Mouse (Mus musculus) retina, embryonic 14.5 days (tissue): ENCODE data around the gene Aph1c.
"Not testable (repeated sequence)": the region's sequence is repeated elsewhere in the genome, so short reads cannot be mapped to it uniquely, and the experiment has no call there.

Source experiments
- DNase-seq: peaks from one replicate; pipeline ENCODE4 v3.0.0-alpha.2; 2015; ENCODE audit warnings: low spot score

Gene Aph1c

GRCm38 (mm10) chr9:66834318-66835096 lies at the start of gene Aph1c:
TSS of gene Aph1c (minus strand) at chr9:66834726.
- peak; percentile 99 for DNase-seq

- no peak for DNase-seq
Observed at GRCm38 (mm10) chr9:66883500-66883899, 49.0 kb upstream of the Aph1c start.

- no peak for DNase-seq
Observed at GRCm38 (mm10) chr9:66882406-66882821, 47.9 kb upstream of the Aph1c start.

GRCm38 (mm10) chr9:66881858-66882257 lies 47.3 kb upstream of the Aph1c start:
- DNase-seq = no peak

- DNase-seq = no peak
Observed at GRCm38 (mm10) chr9:66880752-66881151, 46.2 kb upstream of the Aph1c start.

GRCm38 (mm10) chr9:66879486-66879885 lies 45.0 kb upstream of the Aph1c start:
- DNase-seq = no peak

- DNase-seq = no peak
Observed at GRCm38 (mm10) chr9:66878899-66879298, 44.4 kb upstream of the Aph1c start.

GRCm38 (mm10) chr9:66876577-66876976 lies 42.1 kb upstream of the Aph1c start:
- DNase-seq = no peak

- DNase-seq = no peak
Observed at GRCm38 (mm10) chr9:66874297-66874696, 39.8 kb upstream of the Aph1c start.

- no peak for DNase-seq
Observed at GRCm38 (mm10) chr9:66873531-66873930, 39.0 kb upstream of the Aph1c start.

GRCm38 (mm10) chr9:66873009-66873408 lies 38.5 kb upstream of the Aph1c start:
- DNase-seq = not testable (repeated sequence)

GRCm38 (mm10) chr9:66872015-66872727 lies 37.6 kb upstream of the Aph1c start:
- DNase-seq = no peak

- DNase-seq = no peak
Observed at GRCm38 (mm10) chr9:66864708-66865107, 30.2 kb upstream of the Aph1c start.

GRCm38 (mm10) chr9:66863456-66863855 lies 28.9 kb upstream of the Aph1c start:
- DNase-seq = no peak

- no peak for DNase-seq
Observed at GRCm38 (mm10) chr9:66862202-66862601, 27.7 kb upstream of the Aph1c start.

- DNase-seq = peak; percentile 40
Observed at GRCm38 (mm10) chr9:66861104-66861767, 26.7 kb upstream of the Aph1c start.

GRCm38 (mm10) chr9:66859523-66859922 lies 25.0 kb upstream of the Aph1c start:
- no peak for DNase-seq

GRCm38 (mm10) chr9:66855865-66856264 lies 21.3 kb upstream of the Aph1c start:
- DNase-seq = no peak

- DNase-seq = no peak
Observed at GRCm38 (mm10) chr9:66852592-66852991, 18.1 kb upstream of the Aph1c start.

- no peak for DNase-seq
Observed at GRCm38 (mm10) chr9:66850966-66851365, 16.4 kb upstream of the Aph1c start.

- no peak for DNase-seq
Observed at GRCm38 (mm10) chr9:66846822-66847221, 12.3 kb upstream of the Aph1c start.

- DNase-seq = no peak
Observed at GRCm38 (mm10) chr9:66835097-66835480, 563 bp upstream of the Aph1c start.

GRCm38 (mm10) chr9:66833851-66834250 lies 675 bp downstream of the Aph1c start:
- no peak for DNase-seq
